Mouse (Mus musculus) CH12.LX (cell line): ENCODE measurements around the gene Sfmbt1. TPM values are rescaled to one million over a fixed set of nuclear protein-coding genes. Genes with fewer than 3 reads are reported as not detected.

Experiments
- DNase-seq: peaks from one replicate; pipeline ENCODE4 v3.0.0-alpha.2; 2013; ENCODE audit errors: extremely low read depth
- H3K27ac ChIP-seq: 2 replicates; pipeline ENCODE4 v1.5.1; 2012; ENCODE audit warnings: low read depth, mild to moderate bottlenecking, control low read depth, moderate library complexity; ENCODE audit not compliant: insufficient read depth
- H3K27me3 ChIP-seq: replicated peaks from 2 replicates; pipeline ENCODE3; 2012; ENCODE audit warnings: inconsistent platforms
- H3K36me3 ChIP-seq, 2 experiments: replicated peaks in 1 of 2; 2 replicates each; pipeline versions ENCODE3 to v1.6.1; 2012; ENCODE audit warnings: inconsistent platforms in 1 of 2, low read length in 1 of 2, mild to moderate bottlenecking in 1 of 2, mixed read lengths in 1 of 2, moderate library complexity in 1 of 2; ENCODE audit not compliant: control insufficient read depth in 1 of 2, insufficient read depth in 1 of 2
- H3K4me1 ChIP-seq, 2 experiments: 2 replicates each; pipeline ENCODE4 v1.6.1; 2012; ENCODE audit warnings: inconsistent platforms in 1 of 2, moderate library complexity in 1 of 2; ENCODE audit not compliant: insufficient read depth in 2 of 2, control insufficient read depth in 1 of 2
- H3K4me2 ChIP-seq: 2 replicates; pipeline ENCODE4 v1.6.1; 2012; ENCODE audit warnings: low read depth, mild to moderate bottlenecking, control low read depth; ENCODE audit not compliant: poor library complexity, insufficient read depth, severe bottlenecking
- H3K4me3 ChIP-seq, 3 experiments: fragments of 150-350 bp in 1 of 3; sonication (generic) in 1 of 3; replicated peaks in 1 of 3; 2 replicates each; pipeline versions ENCODE3 to v1.5.1; 2011 to 2012; ENCODE audit warnings: low read depth in 2 of 3, low read length in 2 of 3, mild to moderate bottlenecking in 2 of 3, moderate library complexity in 2 of 3, control low read depth in 1 of 3, improper control_type of control experiment in 1 of 3, inconsistent platforms in 1 of 3, mixed read lengths in 1 of 3; ENCODE audit not compliant: poor library complexity in 1 of 3
- H3K79me2 ChIP-seq: replicated peaks from 2 replicates; pipeline ENCODE4 v1.6.1; 2012; ENCODE audit warnings: mild to moderate bottlenecking, moderate library complexity; ENCODE audit not compliant: control insufficient read depth, poor library complexity, insufficient read depth, severe bottlenecking; ENCODE audit errors: extremely low read depth
- H3K9ac ChIP-seq: 2 replicates; pipeline ENCODE4 v1.6.1; 2012; ENCODE audit warnings: low read depth, mild to moderate bottlenecking, control low read depth, moderate library complexity; ENCODE audit not compliant: insufficient read depth
- H3K9me3 ChIP-seq: replicated peaks from 2 replicates; pipeline ENCODE3; 2012; ENCODE audit warnings: low read length, inconsistent platforms, mixed read lengths
- BHLHE40 ChIP-seq: IDR thresholded peaks from 2 replicates; pipeline ENCODE4 v1.6.1; 2011; ENCODE audit warnings: mild to moderate bottlenecking, low read depth, low read length, improper control_type of control experiment
- CTCF ChIP-seq, 2 experiments: IDR thresholded peaks in 1 of 2; conservative IDR thresholded peaks in 1 of 2; 2 replicates each; pipeline ENCODE4 v1.5.1; 2011 to 2012; ENCODE audit warnings: low read depth in 2 of 2, low read length in 2 of 2, improper control_type of control experiment in 1 of 2, inconsistent platforms in 1 of 2, mild to moderate bottlenecking in 1 of 2, moderate library complexity in 1 of 2
- E2F4 ChIP-seq: IDR thresholded peaks from 2 replicates; pipeline ENCODE4 v1.6.1; 2011; ENCODE audit warnings: low read depth, low read length, improper control_type of control experiment; ENCODE audit not compliant: insufficient replicate concordance
- ELF1 ChIP-seq: IDR thresholded peaks from 2 replicates; pipeline ENCODE4 v1.6.1; 2014; ENCODE audit warnings: low read depth, mild to moderate bottlenecking, inconsistent platforms, low read length, improper control_type of control experiment
- EP300 ChIP-seq: IDR thresholded peaks from 2 replicates; pipeline ENCODE4 v1.6.1; 2011; ENCODE audit warnings: low read length, improper control_type of control experiment
- HCFC1 ChIP-seq: IDR thresholded peaks from 2 replicates; pipeline ENCODE4 v1.6.1; 2012; ENCODE audit warnings: low read depth, mild to moderate bottlenecking, inconsistent platforms, low read length, improper control_type of control experiment
- JUN ChIP-seq: IDR thresholded peaks from 2 replicates; pipeline ENCODE4 v1.6.1; 2011; ENCODE audit warnings: low read depth, mild to moderate bottlenecking, low read length, improper control_type of control experiment, moderate library complexity; ENCODE audit not compliant: insufficient read depth
- MAX ChIP-seq: IDR thresholded peaks from 2 replicates; pipeline ENCODE4 v1.6.1; 2011; ENCODE audit warnings: low read length, improper control_type of control experiment
- MAZ ChIP-seq: IDR thresholded peaks from 2 replicates; pipeline ENCODE4 v1.6.1; 2012; ENCODE audit warnings: low read depth, mild to moderate bottlenecking, inconsistent platforms, low read length, improper control_type of control experiment, moderate library complexity
- MYC ChIP-seq: IDR thresholded peaks from 2 replicates; pipeline ENCODE4 v1.6.1; 2011; ENCODE audit warnings: low read depth, mild to moderate bottlenecking, improper control_type of control experiment, low read length
- NELFE ChIP-seq: IDR thresholded peaks from 2 replicates; pipeline ENCODE4 v1.6.1; 2011; ENCODE audit warnings: low read depth, low read length, improper control_type of control experiment
- NRF1 ChIP-seq: IDR thresholded peaks from 2 replicates; pipeline ENCODE4 v1.6.1; 2014; ENCODE audit warnings: low read depth, mild to moderate bottlenecking, inconsistent platforms, low read length, improper control_type of control experiment, moderate library complexity
- PAX5 ChIP-seq: IDR thresholded peaks from 2 replicates; pipeline ENCODE4 v1.6.1; 2012; ENCODE audit warnings: low read length, inconsistent platforms, mixed read lengths
- POLR2A ChIP-seq: IDR thresholded peaks from 2 replicates; pipeline ENCODE4 v1.6.1; 2011; ENCODE audit warnings: low read depth, mild to moderate bottlenecking, improper control_type of control experiment, low read length
- POLR2AphosphoS2 ChIP-seq: IDR thresholded peaks from 2 replicates; pipeline ENCODE4 v1.6.1; 2011; ENCODE audit warnings: low read depth, low read length, improper control_type of control experiment
- RCOR1 ChIP-seq: conservative IDR thresholded peaks from 2 replicates; pipeline ENCODE4 v1.6.1; 2012; ENCODE audit warnings: low read depth, mild to moderate bottlenecking, inconsistent platforms, low read length, improper control_type of control experiment
- SIN3A ChIP-seq: IDR thresholded peaks from 2 replicates; pipeline ENCODE4 v1.6.1; 2012; ENCODE audit warnings: low read length, improper control_type of control experiment, inconsistent platforms
- SMC3 ChIP-seq: IDR thresholded peaks from 2 replicates; pipeline ENCODE4 v1.6.1; 2011; ENCODE audit warnings: low read depth, low read length, improper control_type of control experiment
- USF2 ChIP-seq: conservative IDR thresholded peaks from 2 replicates; pipeline ENCODE4 v1.6.1; 2011; ENCODE audit warnings: low read depth, low read length, improper control_type of control experiment
- ZKSCAN1 ChIP-seq: IDR thresholded peaks from 2 replicates; pipeline ENCODE4 v1.6.1; 2012; ENCODE audit warnings: low read depth, inconsistent platforms, low read length, improper control_type of control experiment, borderline replicate concordance
- ZMIZ1 ChIP-seq: IDR thresholded peaks from 2 replicates; pipeline ENCODE4 v1.6.1; 2012; ENCODE audit warnings: low read depth, mild to moderate bottlenecking, inconsistent platforms, low read length, improper control_type of control experiment
- ZNF384 ChIP-seq: IDR thresholded peaks from 2 replicates; pipeline ENCODE4 v1.6.1; 2012; ENCODE audit warnings: low read depth, low read length, improper control_type of control experiment, inconsistent platforms
- dilution Hi-C: fragments of 300-500 bp; cut with MboI; formaldehyde crosslinking; loops from 2 replicates; pipeline ENCODE4 v1.14.3; 2020; ENCODE audit warnings: low sequenced_read_pairs; ENCODE audit not compliant: extremely low pct_unique_long_range_greater_than_20kb, extremely low pct_ligation_motif_present
- in situ Hi-C: fragments of 300-500 bp; cut with MboI; formaldehyde crosslinking; loops from 3 replicates; pipeline ENCODE4 v1.14.3; 2019; ENCODE audit warnings: low sequenced_read_pairs, low pct_ligation_motif_present, low pct_unique_long_range_greater_than_20kb, mixed read lengths
- polyA plus RNA-seq: library from polyadenylated mRNA; unstranded; fragments of >175 nt; gene quantifications from 2 replicates; pipeline ENCODE4 v1.2.1, GENCODE M21; 2012; ENCODE audit warnings: low read depth; ENCODE audit not compliant: insufficient read length
- total RNA-seq, 2 experiments: library from RNA; depleted of rRNA; stranded (reverse); fragments of 300-350 nt in 1 of 2; fragments of >200 nt in 1 of 2; gene quantifications; 2 replicates each; pipeline ENCODE4 v1.2.3; 2012 to 2014

Gene Sfmbt1
- total and polyA plus RNA-seq, 3 experiments = 2.4 to 6.0 (median 5.1) TPM

DNA sequence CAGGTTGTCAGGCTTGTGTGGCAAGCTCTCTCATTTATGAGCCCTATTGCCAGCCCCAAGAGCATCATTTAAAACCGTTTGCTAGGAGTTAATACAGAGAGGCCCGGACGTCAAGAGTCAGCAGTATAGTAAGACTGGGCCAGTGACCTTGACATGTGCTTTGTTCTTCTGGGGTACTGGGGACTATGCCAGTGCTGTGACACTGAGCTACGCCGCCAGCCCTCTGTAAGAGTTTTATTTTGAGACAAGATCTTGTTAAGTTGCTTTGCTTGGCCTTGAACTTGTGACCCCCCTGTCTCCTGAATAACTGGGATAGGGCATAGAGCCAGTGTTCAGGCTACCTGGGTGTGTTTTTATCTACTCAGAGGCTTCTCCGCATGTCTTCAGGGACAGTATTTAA lies 22.2 kb upstream of the Sfmbt1 start:
- H3K27me3 ChIP-seq = no peaks in the 10 kb centered on the region
- H3K27ac ChIP-seq = no peak overlapping the region
- H3K36me3 ChIP-seq = peaks cover 19 to 57% of the 10 kb centered on the region in 2 experiments
- H3K4me3 ChIP-seq = no peak overlapping the region
- DNase-seq = no peak
- TF ChIP-seq CTCF (conservative IDR thresholded peaks at IDR 0.05 in 1 of 2, IDR thresholded peaks at IDR 0.05 in 1 of 2; ENCODE audit: low read depth in 2 of 2, low read length in 2 of 2) = no peak
- no peak for TF ChIP-seq HCFC1
- TF ChIP-seq NELFE = no peak
- TF ChIP-seq NRF1 = no peak
- TF ChIP-seq PAX5 = no peak
- no peak for TF ChIP-seq ZKSCAN1
- TF ChIP-seq BHLHE40 = no peak
- TF ChIP-seq SMC3 = no peak
- TF ChIP-seq JUN = no peak
- no peak for TF ChIP-seq EP300
- TF ChIP-seq USF2 = no peak
- TF ChIP-seq MAX = no peak
- no peak for TF ChIP-seq E2F4
- TF ChIP-seq ELF1 = no peak
- no peak for TF ChIP-seq POLR2A
- TF ChIP-seq RCOR1 = no peak
- no peak for TF ChIP-seq ZMIZ1
- dilution Hi-C loops = no loop called here
- H3K9ac ChIP-seq = no peak overlapping the region
- in situ Hi-C loops = loop anchor here (5.0 kb wide), 1 partner anchor 180 kb away; no protein-coding TSS in a partner anchor
- H3K4me1 ChIP-seq = peaks cover 0 to 4% of the 10 kb centered on the region in 2 experiments; a peak in 1 of 4 replicates
- no peak overlapping the region for H3K4me2 ChIP-seq
- H3K9me3 ChIP-seq = no peaks in the 10 kb centered on the region
- no peaks in the 10 kb centered on the region for H3K79me2 ChIP-seq

DNA sequence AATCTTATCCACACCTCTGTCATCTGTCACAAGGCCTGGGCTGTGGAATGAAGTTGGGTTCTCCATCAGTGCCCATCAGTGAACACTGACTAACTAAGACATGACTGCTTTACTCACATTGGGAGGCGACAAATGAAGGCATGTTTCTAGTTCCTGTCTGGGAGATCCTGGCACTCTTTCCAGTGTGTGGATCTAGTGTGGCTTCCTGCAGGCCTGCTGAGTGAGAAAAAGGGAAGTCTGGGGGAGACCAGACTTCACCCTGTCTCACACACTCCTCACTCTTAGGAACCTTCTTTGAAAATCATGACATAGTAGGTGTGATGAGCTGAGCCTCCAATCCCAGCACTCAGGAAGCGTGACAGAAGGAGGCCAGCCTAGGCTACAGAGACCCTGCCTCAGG lies 19.9 kb upstream of the Sfmbt1 start:
- H3K9ac ChIP-seq = no peak overlapping the region
- no peak for DNase-seq
- in situ Hi-C loops (loop anchor here (5.0 kb wide), 1 partner anchor 178 kb away; no protein-coding TSS in a partner anchor), dilution Hi-C loops (no loop called here)
- H3K27me3 ChIP-seq = no peaks in the 10 kb centered on the region
- H3K27ac ChIP-seq = no peak overlapping the region
- H3K36me3 ChIP-seq = peaks cover 8 to 43% of the 10 kb centered on the region in 2 experiments
- no peaks in the 10 kb centered on the region for H3K9me3 ChIP-seq
- H3K4me1 ChIP-seq = peaks cover 0 to 4% of the 10 kb centered on the region in 2 experiments; a peak in 1 of 4 replicates
- H3K4me3 ChIP-seq = no peak overlapping the region
- H3K79me2 ChIP-seq = no peaks in the 10 kb centered on the region
- no peak overlapping the region for H3K4me2 ChIP-seq
- TF ChIP-seq SMC3 (no peak), ZNF384 (no peak), E2F4 (no peak), MAZ (no peak), MYC (no peak), SIN3A (no peak), POLR2AphosphoS2 (no peak), POLR2A (no peak)
